Mouse (Mus musculus): ENCODE results near the gene Cyp26c1. TPM values are rescaled to one million over a fixed set of nuclear protein-coding genes. Genes with fewer than 3 reads are reported as not detected.

Gene Cyp26c1
- polyA plus RNA-seq, 1 experiment from 2014 or later, result not detected

- Histone ChIP-seq H3K4me1 (replicated peaks; ENCODE audit: control insufficient read depth, insufficient read depth, low read length) (no peaks in the 10 kb centered on the region), H3K9me3 (ENCODE audit: control insufficient read depth) (no peaks in the 10 kb centered on the region), H3K9ac (ENCODE audit: low read depth, low read length) (no peak overlapping the region), H3K27me3 (replicated peaks; ENCODE audit: control insufficient read depth, insufficient read depth, low read length) (peaks cover 13% of the 10 kb centered on the region; the same call in 1 of the 2 replicates), H3K36me3 (ENCODE audit: control insufficient read depth, insufficient read depth) (no peaks in the 10 kb centered on the region), H3K27ac (ENCODE audit: low read depth, low read length) (no peak overlapping the region), H3K4me3 (ENCODE audit: low read depth, low read length) (no peak overlapping the region), H3K4me2 (replicated peaks; ENCODE audit: low read depth) (no peak overlapping the region)
- TF ChIP-seq CTCF (IDR thresholded peaks at IDR 0.05; ENCODE audit: low read depth), result no peak
- WGBS, result 91% methylated on average over 5 of the region's 5 CpGs
- no peak for ATAC-seq
Observed at GRCm38 (mm10) chr19:37705722-37706121, 20.3 kb downstream of the Cyp26c1 start.

- H3K9ac ChIP-seq (ENCODE audit: low read depth, low read length), result no peak overlapping the region
- H3K27ac ChIP-seq (ENCODE audit: low read depth, low read length), result no peak overlapping the region
- H3K36me3 ChIP-seq (ENCODE audit: control insufficient read depth, insufficient read depth), result no peaks in the 10 kb centered on the region
- H3K4me1 ChIP-seq (replicated peaks; ENCODE audit: control insufficient read depth, insufficient read depth, low read length), result no peaks in the 10 kb centered on the region
- H3K4me2 ChIP-seq (replicated peaks; ENCODE audit: low read depth), result no peak overlapping the region
- 63% methylated on average over 10 of the region's 10 CpGs for WGBS
- TF ChIP-seq CTCF (IDR thresholded peaks at IDR 0.05; ENCODE audit: low read depth), result no peak
- no peak overlapping the region for H3K4me3 ChIP-seq (ENCODE audit: low read depth, low read length)
- no peak for ATAC-seq
- H3K9me3 ChIP-seq (ENCODE audit: control insufficient read depth), result no peaks in the 10 kb centered on the region
- no peaks in the 10 kb centered on the region for H3K27me3 ChIP-seq (replicated peaks; ENCODE audit: control insufficient read depth, insufficient read depth, low read length)
Observed at GRCm38 (mm10) chr19:37714681-37715080, 29.3 kb downstream of the Cyp26c1 start.

- ATAC-seq, result no peak
- H3K36me3 ChIP-seq (ENCODE audit: control insufficient read depth, insufficient read depth), result no peaks in the 10 kb centered on the region
- WGBS, result 52% methylated on average over 1 of the region's 1 CpGs
- no peaks in the 10 kb centered on the region for H3K9me3 ChIP-seq (ENCODE audit: control insufficient read depth)
- H3K4me1 ChIP-seq (replicated peaks; ENCODE audit: control insufficient read depth, insufficient read depth, low read length), result no peaks in the 10 kb centered on the region
- no peak overlapping the region for H3K4me2 ChIP-seq (replicated peaks; ENCODE audit: low read depth)
- H3K4me3 ChIP-seq (ENCODE audit: low read depth, low read length), result no peak overlapping the region
- no peak overlapping the region for H3K27ac ChIP-seq (ENCODE audit: low read depth, low read length)
- no peak for TF ChIP-seq CTCF (IDR thresholded peaks at IDR 0.05; ENCODE audit: low read depth)
- H3K9ac ChIP-seq (ENCODE audit: low read depth, low read length), result no peak overlapping the region
- H3K27me3 ChIP-seq (replicated peaks; ENCODE audit: control insufficient read depth, insufficient read depth, low read length), result no peaks in the 10 kb centered on the region
Observed at GRCm38 (mm10) chr19:37715980-37716379, 30.6 kb downstream of the Cyp26c1 start.

DNA sequence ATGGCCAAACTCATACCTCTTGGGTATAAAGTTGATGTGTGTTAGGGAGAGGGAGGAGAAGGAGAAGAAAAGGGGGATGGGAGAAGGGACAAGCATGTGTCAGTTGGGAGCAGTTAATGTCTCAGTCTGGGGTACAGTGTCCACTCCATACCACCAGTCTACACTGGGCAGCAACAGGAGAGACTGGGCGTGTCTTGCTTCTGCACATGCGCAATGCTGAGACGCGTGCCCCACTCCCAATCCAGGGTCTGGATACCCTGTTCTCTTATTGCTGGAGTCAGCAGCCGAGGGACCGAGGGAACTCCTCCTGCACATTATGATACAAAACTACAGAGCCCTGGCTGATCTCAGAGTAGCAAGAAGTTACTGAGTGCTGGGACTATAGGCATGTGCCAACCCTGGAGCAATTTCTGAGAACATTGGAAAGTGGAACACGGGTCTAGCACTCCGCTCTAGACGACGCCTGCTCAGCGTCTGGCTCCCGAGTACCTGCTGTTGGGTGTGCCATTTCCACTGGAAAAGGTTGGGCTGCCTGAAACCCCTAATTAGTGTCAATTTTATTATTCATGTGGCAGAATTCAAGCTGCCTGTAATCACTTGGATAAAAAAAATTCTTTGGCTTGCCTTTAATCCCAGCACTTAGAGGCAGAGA is 31.3 kb downstream of the Cyp26c1 start:
- Histone ChIP-seq H3K4me1 (replicated peaks; ENCODE audit: control insufficient read depth, insufficient read depth, low read length) (no peaks in the 10 kb centered on the region), H3K4me3 (ENCODE audit: low read depth, low read length) (no peak overlapping the region), H3K9ac (ENCODE audit: low read depth, low read length) (no peak overlapping the region), H3K27ac (ENCODE audit: low read depth, low read length) (no peak overlapping the region), H3K27me3 (replicated peaks; ENCODE audit: control insufficient read depth, insufficient read depth, low read length) (no peaks in the 10 kb centered on the region), H3K9me3 (ENCODE audit: control insufficient read depth) (no peaks in the 10 kb centered on the region), H3K36me3 (ENCODE audit: control insufficient read depth, insufficient read depth) (no peaks in the 10 kb centered on the region), H3K4me2 (replicated peaks; ENCODE audit: low read depth) (no peak overlapping the region)
- no peak for TF ChIP-seq CTCF (IDR thresholded peaks at IDR 0.05; ENCODE audit: low read depth)
- no peak for ATAC-seq
- WGBS, result 78% methylated on average over 12 of the region's 12 CpGs

DNA sequence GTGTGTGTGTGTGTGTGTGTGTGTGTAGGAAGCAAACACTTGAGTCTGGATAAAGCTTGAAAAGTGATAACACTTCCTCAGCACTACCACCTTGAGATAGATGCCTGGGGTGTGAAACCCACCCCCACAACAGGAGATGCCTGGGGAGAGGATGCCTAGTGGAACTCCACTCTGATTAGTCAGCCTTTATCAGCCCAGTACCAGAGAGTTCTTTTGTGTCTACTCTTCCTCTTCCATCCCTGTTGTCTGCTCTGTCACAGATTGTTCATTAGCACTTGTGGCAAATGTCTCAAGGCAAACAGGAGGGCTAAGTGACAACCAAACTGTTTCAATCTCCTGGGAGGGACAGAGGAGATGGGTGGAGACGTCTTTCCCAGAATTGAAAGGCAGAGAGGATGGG is 33.8 kb downstream of the Cyp26c1 start:
- ATAC-seq, result no peak
- TF ChIP-seq CTCF (IDR thresholded peaks at IDR 0.05; ENCODE audit: low read depth), result no peak
- H3K9me3 ChIP-seq (ENCODE audit: control insufficient read depth), result no peaks in the 10 kb centered on the region
- no peak overlapping the region for H3K27ac ChIP-seq (ENCODE audit: low read depth, low read length)
- 41% methylated on average over 1 of the region's 1 CpGs for WGBS
- H3K4me1 ChIP-seq (replicated peaks; ENCODE audit: control insufficient read depth, insufficient read depth, low read length), result no peaks in the 10 kb centered on the region
- H3K9ac ChIP-seq (ENCODE audit: low read depth, low read length), result no peak overlapping the region
- H3K36me3 ChIP-seq (ENCODE audit: control insufficient read depth, insufficient read depth), result no peaks in the 10 kb centered on the region
- H3K4me3 ChIP-seq (ENCODE audit: low read depth, low read length), result no peak overlapping the region
- no peaks in the 10 kb centered on the region for H3K27me3 ChIP-seq (replicated peaks; ENCODE audit: control insufficient read depth, insufficient read depth, low read length)
- no peak overlapping the region for H3K4me2 ChIP-seq (replicated peaks; ENCODE audit: low read depth)

GRCm38 (mm10) chr19:37724591-37724990 is 39.2 kb downstream of the Cyp26c1 start:
- Histone ChIP-seq H3K27ac (ENCODE audit: low read depth, low read length) (no peak overlapping the region), H3K4me2 (replicated peaks; ENCODE audit: low read depth) (no peak overlapping the region), H3K4me1 (replicated peaks; ENCODE audit: control insufficient read depth, insufficient read depth, low read length) (no peaks in the 10 kb centered on the region), H3K36me3 (ENCODE audit: control insufficient read depth, insufficient read depth) (no peaks in the 10 kb centered on the region), H3K9me3 (ENCODE audit: control insufficient read depth) (no peaks in the 10 kb centered on the region), H3K9ac (ENCODE audit: low read depth, low read length) (no peak overlapping the region), H3K4me3 (ENCODE audit: low read depth, low read length) (no peak overlapping the region), H3K27me3 (replicated peaks; ENCODE audit: control insufficient read depth, insufficient read depth, low read length) (no peaks in the 10 kb centered on the region)
- TF ChIP-seq CTCF (IDR thresholded peaks at IDR 0.05; ENCODE audit: low read depth), result no peak
- 97% methylated on average over 5 of the region's 5 CpGs for whole genome bisulfite sequencing
- ATAC-seq, result no peak

DNA sequence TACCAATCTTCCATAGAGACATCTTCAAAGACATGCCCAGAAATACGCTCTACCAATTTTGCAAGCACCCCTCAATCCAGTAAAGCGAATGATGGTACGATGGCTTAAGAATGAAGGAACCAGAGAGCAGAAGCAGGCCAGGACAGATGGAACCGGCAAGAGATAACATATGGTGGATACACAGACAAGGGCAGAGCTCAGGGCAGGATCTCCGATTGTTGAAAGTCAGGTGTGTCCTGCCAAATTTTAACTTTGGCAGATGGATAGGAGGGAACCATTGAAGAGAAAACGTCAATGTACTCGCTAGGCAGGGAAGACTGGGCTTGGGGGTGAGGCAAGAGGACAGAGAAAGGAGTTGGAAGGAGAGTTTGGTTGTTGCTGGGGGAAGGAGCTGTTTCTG is 41.2 kb downstream of the Cyp26c1 start:
- Histone ChIP-seq H3K4me2 (replicated peaks; ENCODE audit: low read depth) (no peak overlapping the region), H3K27me3 (replicated peaks; ENCODE audit: control insufficient read depth, insufficient read depth, low read length) (no peaks in the 10 kb centered on the region), H3K4me3 (ENCODE audit: low read depth, low read length) (no peak overlapping the region), H3K9me3 (ENCODE audit: control insufficient read depth) (no peaks in the 10 kb centered on the region), H3K27ac (ENCODE audit: low read depth, low read length) (no peak overlapping the region), H3K36me3 (ENCODE audit: control insufficient read depth, insufficient read depth) (no peaks in the 10 kb centered on the region), H3K4me1 (replicated peaks; ENCODE audit: control insufficient read depth, insufficient read depth, low read length) (no peaks in the 10 kb centered on the region), H3K9ac (ENCODE audit: low read depth, low read length) (no peak overlapping the region)
- ATAC-seq, result no peak
- 93% methylated on average over 7 of the region's 7 CpGs for WGBS
- no peak for TF ChIP-seq CTCF (IDR thresholded peaks at IDR 0.05; ENCODE audit: low read depth)

Data from intestine, postnatal 0 days (tissue).